Mouse (Mus musculus): ENCODE results near the gene Arhgap30. TPM values are rescaled to one million over a fixed set of nuclear protein-coding genes. Genes with fewer than 3 reads are reported as not detected.

Arhgap30 gene
- polyA plus RNA-seq, 1 experiment from 2014 or later, result 1.1 TPM

DNA sequence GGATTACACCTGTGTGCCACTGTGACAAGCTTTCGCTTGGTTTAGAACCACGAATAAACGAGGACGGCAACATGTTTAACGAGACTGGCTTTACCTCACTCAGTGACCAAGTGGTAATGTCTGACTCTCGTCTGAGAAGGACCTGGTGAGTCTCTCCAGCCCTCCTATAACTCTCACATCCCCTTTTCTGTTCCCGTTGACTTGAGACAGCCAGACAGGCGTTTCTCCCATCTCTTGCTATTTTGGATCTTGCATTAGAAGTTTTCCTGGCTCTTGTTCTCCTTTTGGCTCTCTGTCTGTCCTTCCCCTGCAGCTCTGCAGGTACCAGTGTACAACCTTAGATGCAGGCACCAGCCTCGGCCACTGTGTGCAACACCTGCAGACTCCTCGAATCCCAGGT is 62.2 kb downstream of the Arhgap30 start:
- Histone ChIP-seq H3K9me3 (no peaks in the 10 kb centered on the region), H3K4me1 (0 out of 2 replicates have a peak, but pooled peaks cover 2% of the 10 kb centered on the region), H3K36me3 (no peaks in the 10 kb centered on the region), H3K4me2 (replicated peaks) (no peak overlapping the region), H3K4me3 (no peak overlapping the region), H3K9ac (no peak overlapping the region), H3K27me3 (no peaks in the 10 kb centered on the region), H3K27ac (no peak overlapping the region)
- WGBS, result 84% methylated on average over 10 of the region's 10 CpGs
- no peak for ATAC-seq (ENCODE audit: insufficient number of reproducible peaks, insufficient read depth, low FRiP score, low TSS enrichment)

DNA sequence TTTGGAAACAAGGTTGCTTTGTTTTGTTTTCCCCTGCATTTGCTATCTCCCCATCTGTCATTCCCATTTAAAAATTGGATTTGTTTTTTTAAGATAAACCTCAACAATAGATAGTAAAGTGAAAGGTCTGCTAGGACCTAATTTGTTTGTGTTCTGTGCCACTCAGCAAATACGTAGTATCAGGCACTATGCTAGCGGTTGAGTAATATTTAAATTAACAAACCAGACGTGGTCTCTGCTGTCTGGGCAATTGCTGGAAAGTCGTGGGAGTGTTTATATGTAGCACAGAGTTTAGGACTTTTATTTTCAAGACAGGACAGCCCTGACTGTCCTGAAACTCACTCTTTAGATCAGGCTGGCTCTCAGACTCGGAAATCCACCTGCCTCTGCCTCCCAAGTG is 63.8 kb downstream of the Arhgap30 start:
- H3K4me1 ChIP-seq, result no peaks in the 10 kb centered on the region
- H3K27ac ChIP-seq, result no peak overlapping the region
- H3K9me3 ChIP-seq, result no peaks in the 10 kb centered on the region
- H3K9ac ChIP-seq, result no peak overlapping the region
- no peak overlapping the region for H3K4me2 ChIP-seq (replicated peaks)
- WGBS, result 74% methylated on average over 5 of the region's 5 CpGs
- no peaks in the 10 kb centered on the region for H3K36me3 ChIP-seq
- H3K27me3 ChIP-seq, result no peaks in the 10 kb centered on the region
- no peak for ATAC-seq (ENCODE audit: insufficient number of reproducible peaks, insufficient read depth, low FRiP score, low TSS enrichment)
- no peak overlapping the region for H3K4me3 ChIP-seq

DNA sequence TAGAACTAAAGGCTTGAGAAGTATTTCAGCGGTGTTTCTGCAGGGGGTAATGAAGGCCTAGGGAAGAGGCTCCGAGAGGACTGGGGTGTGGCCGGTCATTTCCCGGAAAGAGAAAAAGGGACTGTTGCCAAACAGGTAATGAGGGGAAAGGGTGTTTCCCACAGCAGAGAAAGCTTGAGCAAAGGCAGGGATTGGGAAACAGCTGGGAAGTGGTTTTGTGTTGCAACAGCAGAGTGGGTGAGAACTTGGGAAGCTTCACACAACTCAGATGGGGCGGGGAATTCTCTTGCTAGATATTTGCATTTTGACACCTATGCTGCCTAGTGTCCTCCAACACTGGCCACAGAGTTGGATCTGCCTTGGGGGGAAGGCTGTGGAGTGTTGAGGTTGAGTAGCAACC is 64.2 kb downstream of the Arhgap30 start:
- 79% methylated on average over 5 of the region's 5 CpGs for WGBS
- ATAC-seq (ENCODE audit: insufficient number of reproducible peaks, insufficient read depth, low FRiP score, low TSS enrichment), result no peak
- H3K4me3 ChIP-seq, result no peak overlapping the region

DNA sequence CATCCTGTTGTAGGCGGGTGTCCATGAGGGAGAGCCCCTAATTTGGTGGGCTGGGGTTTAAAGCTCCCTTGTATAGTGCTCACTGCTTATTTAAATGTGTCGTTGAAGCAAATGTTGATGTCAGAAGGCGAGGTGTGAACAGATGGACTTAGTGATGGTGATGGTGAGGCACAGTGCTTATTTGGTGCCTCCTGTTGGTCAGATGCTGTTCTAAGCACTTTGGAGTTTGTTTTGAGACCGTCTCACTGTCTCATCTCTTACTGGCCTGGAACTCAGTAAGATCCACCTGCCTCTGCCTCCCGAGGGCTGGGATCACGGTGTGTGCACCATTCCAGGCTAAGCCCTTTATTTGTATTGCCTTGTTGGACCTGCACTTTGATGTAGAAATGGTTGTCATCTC is 66.2 kb downstream of the Arhgap30 start:
- no peak for ATAC-seq (ENCODE audit: insufficient number of reproducible peaks, insufficient read depth, low FRiP score, low TSS enrichment)
- H3K4me3 ChIP-seq, result no peak overlapping the region
- no peaks in the 10 kb centered on the region for H3K27me3 ChIP-seq
- H3K9ac ChIP-seq, result no peak overlapping the region
- no peaks in the 10 kb centered on the region for H3K36me3 ChIP-seq
- peaks cover 5% of the 10 kb centered on the region; the same call in 1 of the 2 replicates for H3K4me1 ChIP-seq
- no peaks in the 10 kb centered on the region for H3K9me3 ChIP-seq
- 86% methylated on average over 6 of the region's 6 CpGs for WGBS
- H3K27ac ChIP-seq, result no peak overlapping the region
- H3K4me2 ChIP-seq (replicated peaks), result no peak overlapping the region

More for the DNA sequence above, 64.2 kb downstream of the Arhgap30 start:
- Histone ChIP-seq H3K27me3 (no peaks in the 10 kb centered on the region), H3K36me3 (no peaks in the 10 kb centered on the region), H3K4me2 (replicated peaks) (no peak overlapping the region), H3K9ac (no peak overlapping the region), H3K4me1 (no peaks in the 10 kb centered on the region), H3K9me3 (no peaks in the 10 kb centered on the region), H3K27ac (no peak overlapping the region)

DNA sequence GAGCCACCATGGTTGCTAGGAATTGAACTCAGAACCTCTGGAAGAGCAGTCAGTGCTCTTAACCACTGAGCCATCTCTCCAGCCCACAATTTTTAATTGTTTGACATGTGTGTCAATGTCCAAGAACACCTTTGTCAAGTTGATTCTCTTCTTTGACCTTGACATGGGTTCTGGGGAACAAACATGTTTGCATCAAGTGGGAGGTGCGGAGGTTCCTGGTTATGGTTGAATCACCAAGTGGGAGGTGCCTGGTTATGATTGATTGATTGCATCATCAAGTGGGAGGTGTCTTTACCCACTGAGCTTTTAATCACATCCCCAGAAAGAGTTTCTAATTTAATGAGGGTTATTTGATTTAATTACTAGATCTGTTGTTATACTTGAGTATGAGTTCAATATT is 68.8 kb downstream of the Arhgap30 start:
- ATAC-seq (ENCODE audit: insufficient number of reproducible peaks, insufficient read depth, low FRiP score, low TSS enrichment), result no peak
- WGBS, result 92% methylated on average over 1 of the region's 1 CpGs
- Histone ChIP-seq H3K36me3 (no peaks in the 10 kb centered on the region), H3K9me3 (no peaks in the 10 kb centered on the region), H3K9ac (no peak overlapping the region), H3K4me2 (replicated peaks) (no peak overlapping the region), H3K4me1 (peaks cover 5% of the 10 kb centered on the region; the same call in 1 of the 2 replicates), H3K27ac (no peak overlapping the region), H3K27me3 (no peaks in the 10 kb centered on the region), H3K4me3 (no peak overlapping the region)

DNA sequence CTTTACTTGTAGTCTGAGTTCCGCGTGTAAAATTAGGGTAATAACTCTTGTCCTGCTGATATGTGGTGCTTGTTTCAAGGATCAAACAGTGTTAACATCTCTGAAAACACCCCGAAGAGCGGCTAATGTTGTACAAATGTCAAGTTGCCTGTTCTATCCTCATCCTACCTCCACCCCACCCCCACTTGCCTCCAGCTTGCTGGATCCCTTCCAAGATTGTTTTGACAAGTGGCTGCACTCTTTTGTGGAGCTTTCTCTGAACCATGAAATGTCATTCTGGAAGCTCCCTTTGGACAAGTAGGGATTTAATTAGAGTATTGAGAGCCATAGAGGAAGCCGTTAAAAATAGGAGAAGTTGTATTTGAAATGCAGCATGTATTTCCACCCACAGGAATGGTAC is 71.0 kb downstream of the Arhgap30 start:
- WGBS, result 43% methylated on average over 5 of the region's 5 CpGs
- no peak overlapping the region for H3K4me3 ChIP-seq
- no peak for ATAC-seq (ENCODE audit: insufficient number of reproducible peaks, insufficient read depth, low FRiP score, low TSS enrichment)
- no peaks in the 10 kb centered on the region for H3K9me3 ChIP-seq
- H3K9ac ChIP-seq, result no peak overlapping the region
- no peaks in the 10 kb centered on the region for H3K27me3 ChIP-seq
- no peak overlapping the region for H3K4me2 ChIP-seq (replicated peaks)
- no peaks in the 10 kb centered on the region for H3K36me3 ChIP-seq
- H3K4me1 ChIP-seq, result peaks cover 5% of the 10 kb centered on the region; the same call in 1 of the 2 replicates
- no peak overlapping the region for H3K27ac ChIP-seq

Other genes with a start within 250 kb of the Arhgap30 start
- gene Sdhc, start 238.4 kb upstream of the Arhgap30 start, polyA plus RNA-seq (2016; fragmentation: Nextera tagmentation; extraction: Ambion mirVana), result 210 and 216 TPM in 2 replicates
- gene Mpz, start 238.2 kb upstream of the Arhgap30 start, polyA plus RNA-seq (2016; fragmentation: Nextera tagmentation; extraction: Ambion mirVana), result 4.5 and 4.7 TPM in 2 replicates
- gene Pcp4l1, start 192.7 kb upstream of the Arhgap30 start, polyA plus RNA-seq (2016; fragmentation: Nextera tagmentation; extraction: Ambion mirVana), result 9.2 and 9.3 TPM in 2 replicates
- 0.08 and 0.26 TPM in 2 replicates for gene Nr1i3, start 175.0 kb upstream of the Arhgap30 start, polyA plus RNA-seq (2016; fragmentation: Nextera tagmentation; extraction: Ambion mirVana)
- gene Tomm40l, start 166.4 kb upstream of the Arhgap30 start, polyA plus RNA-seq (2016; fragmentation: Nextera tagmentation; extraction: Ambion mirVana), result 31.9 and 33.9 TPM in 2 replicates
- 3.5 and 3.7 TPM in 2 replicates for gene Apoa2, start 163.9 kb upstream of the Arhgap30 start, polyA plus RNA-seq (2016; fragmentation: Nextera tagmentation; extraction: Ambion mirVana)
- 23.3 and 23.6 TPM in 2 replicates for gene Fcer1g, start 154.6 kb upstream of the Arhgap30 start, polyA plus RNA-seq (2016; fragmentation: Nextera tagmentation; extraction: Ambion mirVana)
- gene Adamts4, start 138.5 kb upstream of the Arhgap30 start, polyA plus RNA-seq (2016; fragmentation: Nextera tagmentation; extraction: Ambion mirVana), result 18.2 and 18.6 TPM in 2 replicates
- gene Ndufs2, start 137.6 kb upstream of the Arhgap30 start, polyA plus RNA-seq (2016; fragmentation: Nextera tagmentation; extraction: Ambion mirVana), result 236 and 243 TPM in 2 replicates
- 86.0 and 89.3 TPM in 2 replicates for gene B4galt3, start 118.6 kb upstream of the Arhgap30 start, polyA plus RNA-seq (2016; fragmentation: Nextera tagmentation; extraction: Ambion mirVana)
- gene Ppox, start 107.8 kb upstream of the Arhgap30 start, polyA plus RNA-seq (2016; fragmentation: Nextera tagmentation; extraction: Ambion mirVana), result 75.4 and 79.1 TPM in 2 replicates
- 135 and 139 TPM in 2 replicates for gene Usp21, start 101.0 kb upstream of the Arhgap30 start, polyA plus RNA-seq (2016; fragmentation: Nextera tagmentation; extraction: Ambion mirVana)
- 102 and 105 TPM in 2 replicates for gene Ufc1, start 93.9 kb upstream of the Arhgap30 start, polyA plus RNA-seq (2016; fragmentation: Nextera tagmentation; extraction: Ambion mirVana)
- gene Dedd, start 59.8 kb upstream of the Arhgap30 start, polyA plus RNA-seq (2016; fragmentation: Nextera tagmentation; extraction: Ambion mirVana), result 54.5 and 61.8 TPM in 2 replicates
- 43.6 and 44.8 TPM in 2 replicates for gene Nit1, start 43.3 kb upstream of the Arhgap30 start, polyA plus RNA-seq (2016; fragmentation: Nextera tagmentation; extraction: Ambion mirVana)
- gene Pfdn2, start 43.3 kb upstream of the Arhgap30 start, polyA plus RNA-seq (2016; fragmentation: Nextera tagmentation; extraction: Ambion mirVana), result 118 and 127 TPM in 2 replicates
- 1.0 and 1.8 TPM in 2 replicates for gene Klhdc9, start 28.2 kb upstream of the Arhgap30 start, polyA plus RNA-seq (2016; fragmentation: Nextera tagmentation; extraction: Ambion mirVana)
- gene Nectin4, start 18.9 kb upstream of the Arhgap30 start, polyA plus RNA-seq (2016; fragmentation: Nextera tagmentation; extraction: Ambion mirVana), result 7.5 and 8.7 TPM in 2 replicates
- 119 and 125 TPM in 2 replicates for gene Usf1, start 22.4 kb downstream of the Arhgap30 start, polyA plus RNA-seq (2016; fragmentation: Nextera tagmentation; extraction: Ambion mirVana)
- 5.8 and 7.6 TPM in 2 replicates for gene Tstd1, start 29.9 kb downstream of the Arhgap30 start, polyA plus RNA-seq (2016; fragmentation: Nextera tagmentation; extraction: Ambion mirVana)
- gene F11r, start 48.6 kb downstream of the Arhgap30 start, polyA plus RNA-seq (2016; fragmentation: Nextera tagmentation; extraction: Ambion mirVana), result 31.8 and 35.2 TPM in 2 replicates
- 13.3 and 14.6 TPM in 2 replicates for gene Alyref2, start 114.5 kb downstream of the Arhgap30 start, polyA plus RNA-seq (2016; fragmentation: Nextera tagmentation; extraction: Ambion mirVana)
- not detected in 2 replicates for gene Itln1, start 146.3 kb downstream of the Arhgap30 start, polyA plus RNA-seq (2016; fragmentation: Nextera tagmentation; extraction: Ambion mirVana)
- 0.08 TPM in 1 of 2 replicates, not detected in the other for gene Cd244a, start 170.2 kb downstream of the Arhgap30 start, polyA plus RNA-seq (2016; fragmentation: Nextera tagmentation; extraction: Ambion mirVana)
- gene Ly9, start 218.5 kb downstream of the Arhgap30 start, polyA plus RNA-seq (2016; fragmentation: Nextera tagmentation; extraction: Ambion mirVana), result 0.08 TPM in 1 of 2 replicates, not detected in the other

All from embryonic facial prominence, embryonic 12.5 days (tissue).